Comparison of ENCODE assay signal across 33 mouse cellular contexts in the genomic region with DNA sequence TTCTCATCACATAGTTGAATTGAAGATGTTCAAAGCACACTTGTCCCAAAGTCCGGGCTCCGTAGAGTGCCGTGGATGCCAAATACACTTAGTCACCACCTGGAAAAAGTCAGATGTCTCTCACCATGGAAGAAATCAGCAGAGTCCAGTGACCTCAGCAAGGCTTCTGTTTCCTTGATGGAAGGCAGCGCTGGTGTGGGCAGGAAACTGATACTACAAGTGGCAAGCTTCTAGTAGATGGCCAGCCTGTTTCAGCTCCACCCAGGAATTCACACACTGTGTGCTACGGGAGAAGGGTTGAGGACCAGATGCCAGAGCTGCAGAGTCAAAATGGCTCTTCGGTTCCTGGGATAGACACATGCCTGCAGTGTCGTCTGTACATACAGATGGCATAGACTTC. TPM values are rescaled to one million over a fixed set of nuclear protein-coding genes. Genes with fewer than 3 reads are reported as not detected.
DNase-seq lines count a peak whose midpoint lies in the region; ATAC-seq and TF ChIP-seq lines count a peak whose summit lies in the region.
"Had no signal": no experiment of that assay in that cellular context is flagged by ENCODE, and none has a peak within 500 bp of the region (broad histone marks: within the 10 kb centered on the region; RNA-seq: fewer than 3 reads in every experiment).

No protein-coding gene starts in this region.

- no peak for ATAC-seq in kidney, embryonic 14.5 days (ENCODE audit: low FRiP score, low TSS enrichment)
- peak; percentile 43; the same call in 1 of the 2 replicates for ATAC-seq in heart, embryonic 16.5 days (replicated peaks; ENCODE audit: extremely low read depth, insufficient read depth, low FRiP score)
- ATAC-seq in intestine, embryonic 15.5 days, result no peak
- ATAC-seq in liver, embryonic 11.5 days (replicated peaks; ENCODE audit: low FRiP score), result no peak
- ATAC-seq: forebrain, postnatal 0 days; liver, embryonic 12.5 days had no signal

- intact Hi-C loops in gastrocnemius, postnatal 14 days (cut with DNase I; ENCODE audit: low total_unique reads), result no loop called here

- no peak for TF ChIP-seq POLR2A in kidney, adult 2 months (IDR thresholded peaks at IDR 0.05; ENCODE audit: low read depth, low read length)

- H3K36me3 ChIP-seq in kidney, adult 2 months (ENCODE audit: control insufficient read depth, insufficient read depth, low read length), result no peaks in the 10 kb centered on the region
- H3K36me3 ChIP-seq in kidney, embryonic 14.5 days (ENCODE audit: control insufficient read depth, insufficient read depth, low read length), result no peaks in the 10 kb centered on the region
- H3K36me3 ChIP-seq in heart, embryonic 16.5 days (ENCODE audit: control insufficient read depth, insufficient read depth), result no peaks in the 10 kb centered on the region
- no peaks in the 10 kb centered on the region for H3K36me3 ChIP-seq in intestine, embryonic 15.5 days
- H3K36me3 ChIP-seq in liver, embryonic 11.5 days (ENCODE audit: control insufficient read depth, insufficient read depth, low read length), result no peaks in the 10 kb centered on the region
- H3K36me3 ChIP-seq: embryonic facial prominence, embryonic 12.5 days; G1E; hindbrain, embryonic 15.5 days; limb, embryonic 12.5 days; liver, embryonic 12.5 days; neural tube, embryonic 13.5 days had no signal

- no peaks in the 10 kb centered on the region for H3K4me1 ChIP-seq in kidney, adult 2 months (ENCODE audit: control insufficient read depth, insufficient read depth, low read length)
- H3K4me1 ChIP-seq in kidney, embryonic 14.5 days (ENCODE audit: control insufficient read depth, insufficient read depth, low read length), result no peaks in the 10 kb centered on the region
- H3K4me1 ChIP-seq in heart, embryonic 16.5 days (ENCODE audit: control insufficient read depth, insufficient read depth, low read length), result peaks cover 22% of the 10 kb centered on the region
- peaks cover 2% of the 10 kb centered on the region; the same call in 1 of the 2 replicates for H3K4me1 ChIP-seq in intestine, embryonic 15.5 days (replicated peaks)
- no peaks in the 10 kb centered on the region; the same call in 1 of the 2 replicates for H3K4me1 ChIP-seq in liver, embryonic 11.5 days (replicated peaks; ENCODE audit: control insufficient read depth, insufficient read depth, low read length)
- H3K4me1 ChIP-seq: hindbrain, embryonic 15.5 days; liver, embryonic 12.5 days had no signal

- WGBS in kidney, adult 2 months, result 63% methylated on average over 7 of the region's 7 CpGs
- 85% methylated on average over 7 of the region's 7 CpGs for WGBS in kidney, embryonic 14.5 days
- 20% methylated on average over 7 of the region's 7 CpGs for WGBS in heart, embryonic 16.5 days
- WGBS in intestine, embryonic 15.5 days, result 76% methylated on average over 7 of the region's 7 CpGs
- 42% methylated on average over 7 of the region's 7 CpGs for WGBS in liver, embryonic 11.5 days

- DNase-seq in gastrocnemius, postnatal 14 days, result peak; percentile 42
- DNase-seq in gastrocnemius, postnatal 10 days, result no peak
- peak; percentile 20 for DNase-seq in kidney, adult 2 months
- no peak for DNase-seq in liver, embryonic 11.5 days (ENCODE audit: low spot score)
- DNase-seq: adrenal gland, adult 8-10 months; cerebellum, adult 11-12 months; cerebellum, postnatal 14 days; forebrain, postnatal 0 days; kidney, adult 9 months; kidney, postnatal 25 days; layer of hippocampus, postnatal 36 days; lung, adult 18-20 months; lung, postnatal 10 days; midbrain, embryonic 14.5 days; retina, postnatal 1 day; right cerebral cortex, postnatal 25 days; thymus, postnatal 14 days had no signal

- H3K9ac ChIP-seq in kidney, embryonic 14.5 days (ENCODE audit: low read depth, low read length), result no peak overlapping the region
- no peak overlapping the region for H3K9ac ChIP-seq in heart, embryonic 16.5 days (ENCODE audit: low read length)
- no peak overlapping the region for H3K9ac ChIP-seq in intestine, embryonic 15.5 days
- H3K9ac ChIP-seq in liver, embryonic 11.5 days (ENCODE audit: low read depth, low read length), result no peak overlapping the region
- H3K9ac ChIP-seq: embryonic facial prominence, embryonic 12.5 days; forebrain, postnatal 0 days; hindbrain, embryonic 15.5 days; limb, embryonic 12.5 days; liver, embryonic 12.5 days; neural tube, embryonic 13.5 days had no signal

- no peaks in the 10 kb centered on the region for H3K9me3 ChIP-seq in kidney, embryonic 14.5 days (ENCODE audit: control insufficient read depth, low read length)
- H3K9me3 ChIP-seq in heart, embryonic 16.5 days (replicated peaks; ENCODE audit: control insufficient read depth, low read length), result no peaks in the 10 kb centered on the region
- H3K9me3 ChIP-seq in intestine, embryonic 15.5 days, result no peaks in the 10 kb centered on the region
- no peaks in the 10 kb centered on the region for H3K9me3 ChIP-seq in liver, embryonic 11.5 days (ENCODE audit: control insufficient read depth, low read length)
- H3K9me3 ChIP-seq: embryonic facial prominence, embryonic 12.5 days; hindbrain, embryonic 15.5 days; limb, embryonic 12.5 days; liver, embryonic 12.5 days; neural tube, embryonic 13.5 days had no signal

- no peak overlapping the region for H3K4me2 ChIP-seq in kidney, embryonic 14.5 days (replicated peaks; ENCODE audit: low read depth, low read length)
- H3K4me2 ChIP-seq in heart, embryonic 16.5 days (ENCODE audit: low read depth, low read length), result no peak overlapping the region
- H3K4me2 ChIP-seq in intestine, embryonic 15.5 days (replicated peaks), result no peak overlapping the region
- no peak overlapping the region for H3K4me2 ChIP-seq in liver, embryonic 11.5 days
- H3K4me2 ChIP-seq: embryonic facial prominence, embryonic 12.5 days; hindbrain, embryonic 15.5 days; limb, embryonic 12.5 days; liver, embryonic 12.5 days; neural tube, embryonic 13.5 days had no signal

- no peak for TF ChIP-seq CTCF in kidney, adult 2 months (conservative IDR thresholded peaks at IDR 0.05; ENCODE audit: insufficient read depth, insufficient read length, low read depth, low read length)

- no peak overlapping the region for H3K27ac ChIP-seq in kidney, adult 2 months (ENCODE audit: insufficient read depth, low read depth, low read length)
- H3K27ac ChIP-seq in kidney, embryonic 14.5 days (ENCODE audit: low read depth, low read length), result no peak overlapping the region
- H3K27ac ChIP-seq in heart, embryonic 16.5 days (ENCODE audit: low read length), result peak overlapping the region; percentile 8; the same call in 1 of the 2 replicates
- H3K27ac ChIP-seq in intestine, embryonic 15.5 days, result no peak overlapping the region
- H3K27ac ChIP-seq in liver, embryonic 11.5 days (ENCODE audit: low read depth, low read length), result no peak overlapping the region
- H3K27ac ChIP-seq: embryonic facial prominence, embryonic 12.5 days; hindbrain, embryonic 15.5 days; limb, embryonic 12.5 days; liver, embryonic 12.5 days; neural tube, embryonic 13.5 days had no signal

- H3K4me3 ChIP-seq in kidney, adult 2 months (ENCODE audit: insufficient read depth, low read depth, low read length), result no peak overlapping the region
- no peak overlapping the region for H3K4me3 ChIP-seq in kidney, embryonic 14.5 days (ENCODE audit: low read length)
- H3K4me3 ChIP-seq in heart, embryonic 16.5 days (ENCODE audit: low read length), result no peak overlapping the region
- H3K4me3 ChIP-seq in intestine, embryonic 15.5 days (replicated peaks), result no peak overlapping the region
- H3K4me3 ChIP-seq in liver, embryonic 11.5 days (ENCODE audit: low read depth, low read length), result no peak overlapping the region
- H3K4me3 ChIP-seq: embryonic facial prominence, embryonic 12.5 days; hindbrain, embryonic 15.5 days; limb, embryonic 12.5 days; liver, embryonic 12.5 days; neural tube, embryonic 13.5 days had no signal

- H3K27me3 ChIP-seq in kidney, adult 2 months (replicated peaks; ENCODE audit: control insufficient read depth, insufficient read depth, low read length), result no peaks in the 10 kb centered on the region
- H3K27me3 ChIP-seq in kidney, embryonic 14.5 days (ENCODE audit: control insufficient read depth, insufficient read depth, low read length), result no peaks in the 10 kb centered on the region
- no peaks in the 10 kb centered on the region for H3K27me3 ChIP-seq in heart, embryonic 16.5 days (ENCODE audit: control insufficient read depth, insufficient read depth, low read length)
- no peaks in the 10 kb centered on the region for H3K27me3 ChIP-seq in intestine, embryonic 15.5 days (replicated peaks)
- no peaks in the 10 kb centered on the region for H3K27me3 ChIP-seq in liver, embryonic 11.5 days (replicated peaks; ENCODE audit: control insufficient read depth, insufficient read depth, low read length)
- H3K27me3 ChIP-seq: embryonic facial prominence, embryonic 12.5 days; hindbrain, embryonic 15.5 days; limb, embryonic 12.5 days; neural tube, embryonic 13.5 days had no signal

RNA-seq across cellular contexts. Expression of a gene that starts 9.0 kb away (rescaled TPM):
- total RNA-seq in gastrocnemius, postnatal 14 days (2021), result 100 to 1,000 TPM in 1 of 2 experiments, 10 to 100 TPM in 1; 92.1 to 338 TPM
- total RNA-seq in gastrocnemius, postnatal 10 days (2021), result 100 to 1,000 TPM; 266 to 376 TPM
- polyA plus RNA-seq in kidney, adult 2 months (2012; rRNA removed), result 31.1 and 32.5 TPM in 2 replicates
- polyA plus RNA-seq in kidney, embryonic 14.5 days (2014; fragmentation: Nextera tagmentation; extraction: Ambion mirVana), result 59.6 and 68.1 TPM in 2 replicates
- 119 and 126 TPM in 2 replicates for polyA plus RNA-seq in heart, embryonic 16.5 days (2015; fragmentation: Nextera tagmentation; extraction: Ambion mirVana)
- polyA plus RNA-seq in intestine, embryonic 15.5 days (2015; fragmentation: Nextera tagmentation; extraction: Ambion mirVana), result 111 and 115 TPM in 2 replicates
- polyA plus RNA-seq in liver, embryonic 11.5 days (2014; fragmentation: Nextera tagmentation; extraction: Ambion mirVana), result 74.0 and 80.1 TPM in 2 replicates
- total RNA-seq: CH12.LX; hematopoietic stem cell, adult 5-6 weeks; megakaryocyte progenitor cell, adult 5-6 weeks had no signal
- polyA plus RNA-seq: G1E had no signal

RNA-seq across cellular contexts. Expression of a gene that starts 58.3 kb away (rescaled TPM):
- total RNA-seq in gastrocnemius, postnatal 14 days (2021), result not detected
- not detected for total RNA-seq in gastrocnemius, postnatal 10 days (2021)
- polyA plus RNA-seq in kidney, adult 2 months (2012; rRNA removed), result not detected in 2 replicates
- not detected in 2 replicates for polyA plus RNA-seq in kidney, embryonic 14.5 days (2014; fragmentation: Nextera tagmentation; extraction: Ambion mirVana)
- not detected in 2 replicates for polyA plus RNA-seq in heart, embryonic 16.5 days (2015; fragmentation: Nextera tagmentation; extraction: Ambion mirVana)
- 0.08 TPM in 1 of 2 replicates, not detected in the other for polyA plus RNA-seq in intestine, embryonic 15.5 days (2015; fragmentation: Nextera tagmentation; extraction: Ambion mirVana)
- not detected in 2 replicates for polyA plus RNA-seq in liver, embryonic 11.5 days (2014; fragmentation: Nextera tagmentation; extraction: Ambion mirVana)
- total RNA-seq: adrenal gland, adult 8-10 months; CH12.LX; hematopoietic stem cell, adult 5-6 weeks; layer of hippocampus, postnatal 36 days; left cerebral cortex, postnatal 14 days; megakaryocyte progenitor cell, adult 5-6 weeks had no signal
- polyA plus RNA-seq: forebrain, embryonic 11.5 days; G1E; hindbrain, embryonic 15.5 days; intestine, embryonic 14.5 days; limb, embryonic 12.5 days; liver, embryonic 12.5 days; midbrain, embryonic 14.5 days; neural tube, embryonic 13.5 days; stomach, embryonic 14.5 days had no signal

Comparison
In these comparisons a context has a peak if more than half of its experiments do, and no peak if none do; other contexts are left out.
1. DNase-seq: peak in gastrocnemius, postnatal 14 days (single experiment) and kidney, adult 2 months (single experiment); none in gastrocnemius, postnatal 10 days (single experiment) and liver, embryonic 11.5 days (single experiment).